Mouse (Mus musculus): ENCODE measurements at regions not wholly inside any gene's neighbourhood (a gene's known extent, or its start where the extent isn't known, plus 50 kb on each side); places are given as distances from the start of the nearest gene placed in this dataset.

GRCm38 (mm10) chr3:147252226-147252788 lies 400.1 kb downstream of the Ttll7 start:
- DNase-seq, result no peak
- intact Hi-C loops (cut with DNase I), result no loop called here

DNA sequence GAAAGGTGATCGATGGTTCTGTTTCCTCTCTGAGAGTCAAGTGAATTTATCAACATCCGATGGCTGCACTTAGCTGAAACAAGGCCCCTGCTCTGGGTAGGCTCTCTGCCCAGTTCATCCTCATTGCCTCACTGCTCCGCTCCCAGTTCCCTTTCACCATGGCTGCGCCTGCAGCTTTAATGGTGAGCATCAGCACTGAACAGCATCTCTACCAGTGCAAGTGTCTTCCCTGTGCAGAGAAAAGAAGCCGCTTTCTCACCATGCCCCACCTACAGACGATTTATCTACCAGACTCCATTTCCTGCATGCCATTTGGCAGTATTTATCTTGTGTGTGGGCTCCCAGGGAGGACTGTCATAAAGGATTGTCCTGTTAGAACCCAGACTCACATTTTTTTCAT lies 400.6 kb downstream of the Ttll7 start:
- no peak for DNase-seq
- intact Hi-C loops (cut with DNase I), result no loop called here

DNA sequence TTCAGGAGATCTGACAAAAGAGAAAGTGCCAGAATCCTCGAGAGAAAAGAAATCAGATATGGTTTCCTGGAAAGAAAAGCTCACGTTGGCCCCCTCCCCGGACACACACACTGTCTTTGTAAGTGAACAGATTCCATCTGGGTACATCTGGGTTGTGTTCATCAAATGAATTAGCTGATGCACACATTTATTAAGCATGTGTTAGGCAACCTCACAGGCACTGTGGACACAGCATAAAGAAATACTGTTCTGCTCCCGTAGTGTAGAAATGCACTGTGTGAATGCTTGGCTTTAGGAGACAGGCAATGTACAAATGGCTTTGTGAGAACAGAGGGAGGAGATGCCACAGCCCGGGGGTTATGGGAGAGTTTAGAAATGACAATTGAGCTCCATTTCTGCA lies 402.3 kb downstream of the Ttll7 start:
- intact Hi-C loops (cut with DNase I), result no loop called here
- no peak for DNase-seq

GRCm38 (mm10) chr3:147260958-147261595 lies 408.9 kb downstream of the Ttll7 start:
- no peak for DNase-seq

GRCm38 (mm10) chr3:147266556-147266955 lies 414.4 kb downstream of the Ttll7 start:
- peak in 1 of 2 experiments; percentile 24 for DNase-seq
- intact Hi-C loops (cut with DNase I), result no loop called here

More at GRCm38 (mm10) chr3:147260958-147261595, 408.9 kb downstream of the Ttll7 start:
- intact Hi-C loops (cut with DNase I), result no loop called here

- no peak for DNase-seq
These were observed 421.3 kb downstream of the Ttll7 start for GRCm38 (mm10) chr3:147273446-147273845.

GRCm38 (mm10) chr3:147278602-147279001 lies 426.4 kb downstream of the Ttll7 start:
- DNase-seq, result no peak
- intact Hi-C loops (cut with DNase I), result no loop called here

More at GRCm38 (mm10) chr3:147273446-147273845, 421.3 kb downstream of the Ttll7 start:
- intact Hi-C loops (cut with DNase I), result no loop called here

DNA sequence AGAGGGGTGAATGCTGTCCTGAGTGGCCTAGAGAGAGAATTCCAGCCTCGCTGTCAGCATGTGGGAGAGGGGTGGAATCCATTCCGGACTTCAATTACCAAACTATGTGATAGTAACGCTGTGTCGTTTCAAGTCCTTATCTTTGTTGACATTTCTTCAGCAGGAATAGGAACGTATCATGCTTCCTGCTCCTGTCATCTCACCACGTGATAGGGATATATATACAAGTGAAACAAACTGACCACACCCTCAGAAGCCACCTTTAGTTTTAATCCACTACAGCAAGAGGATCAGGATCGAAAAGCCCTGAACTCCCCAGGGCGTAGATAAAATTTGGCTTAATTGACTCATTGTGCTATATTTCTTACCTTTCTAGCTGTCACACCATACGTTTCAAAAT lies 431.6 kb downstream of the Ttll7 start:
- DNase-seq, result no peak
- intact Hi-C loops (cut with DNase I), result no loop called here

DNA sequence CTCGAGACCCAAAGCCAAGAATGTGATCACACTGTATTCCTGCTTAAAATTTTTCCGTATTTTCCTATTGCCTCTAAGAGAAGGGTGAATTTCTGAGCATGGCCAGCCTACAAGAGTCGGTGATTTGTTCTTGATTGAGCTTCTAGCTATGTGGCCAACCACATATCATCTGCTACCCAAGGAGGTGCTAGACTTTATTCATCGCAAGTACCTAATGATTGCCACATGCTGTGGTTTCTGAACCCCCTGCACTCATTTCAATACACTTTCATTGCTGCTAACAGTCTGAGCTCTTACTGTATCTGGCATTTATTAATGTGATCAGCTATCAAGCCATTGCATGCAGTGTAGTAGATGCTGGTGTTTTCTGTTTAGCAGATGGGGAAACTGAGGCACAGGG lies 432.2 kb downstream of the Ttll7 start:
- intact Hi-C loops (cut with DNase I), result no loop called here
- no peak for DNase-seq

GRCm38 (mm10) chr3:147285496-147285895 lies 433.3 kb downstream of the Ttll7 start:
- no peak for DNase-seq
- intact Hi-C loops (cut with DNase I), result no loop called here

- DNase-seq, result no peak
- intact Hi-C loops (cut with DNase I), result no loop called here
These were observed 435.3 kb downstream of the Ttll7 start for GRCm38 (mm10) chr3:147287503-147287902.

- no peak for DNase-seq
- intact Hi-C loops (cut with DNase I), result no loop called here
These were observed 439.6 kb downstream of the Ttll7 start for GRCm38 (mm10) chr3:147291696-147292327.

DNA sequence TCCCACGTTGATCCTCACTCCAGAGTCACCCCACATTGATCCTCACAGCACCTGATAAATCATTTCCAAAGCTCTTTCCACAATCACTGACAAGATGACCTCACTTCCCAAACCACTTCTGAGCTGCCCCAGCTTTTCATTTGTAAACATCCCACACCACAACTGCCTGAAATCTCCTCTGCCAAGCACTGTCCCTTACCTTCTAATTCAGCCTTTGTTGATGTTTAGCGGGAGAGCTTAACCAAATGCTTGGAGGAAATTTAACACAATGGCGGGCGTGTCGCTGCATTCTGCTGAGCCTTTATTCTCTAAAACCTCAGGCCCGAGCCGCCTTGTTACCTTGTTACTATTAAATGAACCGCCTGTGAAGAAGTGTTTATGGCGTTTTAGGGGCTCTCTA lies 445.9 kb downstream of the Ttll7 start:
- intact Hi-C loops (cut with DNase I), result no loop called here
- DNase-seq, result no peak

DNA sequence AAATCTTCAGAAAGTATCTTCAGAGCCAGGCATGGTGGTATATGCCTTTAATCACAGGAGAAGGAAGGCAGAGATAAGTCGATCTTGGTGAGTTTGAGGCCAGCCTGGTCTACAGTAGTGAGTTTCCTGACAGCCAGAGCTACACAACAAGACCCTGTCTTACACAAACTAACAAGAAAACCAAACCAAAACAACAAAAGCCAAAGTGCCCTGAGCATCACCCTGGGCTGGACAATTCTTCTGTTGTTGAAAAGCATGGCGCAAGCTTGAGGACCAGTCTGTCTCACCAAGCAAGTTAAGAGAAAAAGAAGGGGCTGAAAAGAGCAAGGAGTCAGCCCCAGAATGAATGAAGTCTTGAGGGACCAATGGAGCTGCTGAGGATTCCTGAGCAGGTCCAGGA lies 473.4 kb downstream of the Ttll7 start:
- intact Hi-C loops (cut with DNase I), result no loop called here
- no peak for DNase-seq

- DNase-seq, result no peak
- intact Hi-C loops (cut with DNase I), result no loop called here
These were observed 482.1 kb downstream of the Ttll7 start for GRCm38 (mm10) chr3:147334301-147334700.

- intact Hi-C loops (cut with DNase I), result no loop called here
- DNase-seq, result no peak
These were observed 483.1 kb downstream of the Ttll7 start for GRCm38 (mm10) chr3:147335286-147335685.

GRCm38 (mm10) chr3:147339427-147339826 lies 487.3 kb downstream of the Ttll7 start:
- intact Hi-C loops (cut with DNase I), result no loop called here
- DNase-seq, result no peak

- DNase-seq, result no peak
- intact Hi-C loops (cut with DNase I), result no loop called here
These were observed 495.3 kb downstream of the Ttll7 start for GRCm38 (mm10) chr3:147347278-147348039.

- intact Hi-C loops (cut with DNase I), result no loop called here
- no peak for DNase-seq
These were observed 534.9 kb downstream of the Ttll7 start for GRCm38 (mm10) chr3:147387077-147387476.

GRCm38 (mm10) chr3:147398298-147398697 lies 546.1 kb downstream of the Ttll7 start:
- DNase-seq, result no peak
- intact Hi-C loops (cut with DNase I), result no loop called here

DNA sequence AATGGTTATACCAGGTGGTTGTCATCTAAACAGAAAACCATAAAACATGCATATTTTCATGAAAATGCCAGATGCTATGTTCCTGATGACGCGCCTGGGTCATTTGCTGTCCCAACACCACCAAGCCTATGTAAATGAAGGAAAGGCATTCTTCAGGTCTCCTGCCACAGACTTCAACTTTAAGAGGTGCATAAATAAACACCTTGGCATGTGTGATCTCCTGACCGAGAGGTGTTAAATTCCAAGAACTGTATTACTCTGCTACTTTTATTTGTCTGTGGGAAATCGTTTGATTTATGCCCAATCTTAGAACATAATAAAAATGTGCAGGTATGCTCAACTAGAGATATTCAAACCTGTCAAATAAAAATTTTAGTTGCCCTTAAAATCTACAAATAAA lies 560.1 kb downstream of the Ttll7 start:
- intact Hi-C loops (cut with DNase I), result no loop called here
- DNase-seq, result no peak
